Comparison of ENCODE assay signal across 12 mouse cellular contexts in the genomic region with DNA sequence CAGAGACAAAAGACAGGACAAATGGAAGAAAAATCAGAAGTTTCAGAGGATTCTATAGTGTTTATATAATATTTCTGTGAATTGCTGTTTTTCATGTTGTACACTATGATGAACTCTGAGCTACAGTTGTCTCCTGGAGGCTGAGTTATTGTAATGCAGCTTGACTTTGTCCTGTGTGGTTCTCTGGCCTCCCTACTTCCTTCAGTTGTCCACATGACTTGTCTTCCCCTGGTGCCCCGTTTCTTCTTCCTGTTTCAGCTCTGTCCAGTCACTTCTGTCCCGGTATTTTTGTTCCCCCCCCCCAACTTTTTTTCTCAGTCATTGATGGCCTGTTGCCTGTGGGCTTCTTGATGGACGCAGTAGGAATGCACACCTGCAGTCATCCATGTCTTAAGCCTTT.
DNase-seq lines count a peak whose midpoint lies in the region; ATAC-seq and TF ChIP-seq lines count a peak whose summit lies in the region.
"Had no signal": no experiment of that assay in that cellular context is flagged by ENCODE, and none has a peak within 500 bp of the region (broad histone marks: within the 10 kb centered on the region; RNA-seq: fewer than 3 reads in every experiment).

No protein-coding gene starts in this region.

- H3K4me3 ChIP-seq in kidney, postnatal 0 days (replicated peaks; ENCODE audit: low read depth, low read length): no peak overlapping the region
- no peak overlapping the region for H3K4me3 ChIP-seq in stomach, embryonic 15.5 days (replicated peaks)
- H3K4me3 ChIP-seq in stomach, postnatal 0 days (ENCODE audit: low read depth, low read length): no peak overlapping the region
- no peak overlapping the region for H3K4me3 ChIP-seq in liver, embryonic 15.5 days (replicated peaks)
- H3K4me3 ChIP-seq in stomach, embryonic 16.5 days (replicated peaks; ENCODE audit: low read length): no peak overlapping the region
- H3K4me3 ChIP-seq: hindbrain, embryonic 10.5 days had no signal

- H3K36me3 ChIP-seq in kidney, postnatal 0 days (ENCODE audit: insufficient read depth, low read length): no peaks in the 10 kb centered on the region
- H3K36me3 ChIP-seq in stomach, embryonic 15.5 days: no peaks in the 10 kb centered on the region
- H3K36me3 ChIP-seq in stomach, postnatal 0 days (ENCODE audit: control insufficient read depth, insufficient read depth, low read length): no peaks in the 10 kb centered on the region
- no peaks in the 10 kb centered on the region for H3K36me3 ChIP-seq in liver, embryonic 15.5 days (replicated peaks)
- no peaks in the 10 kb centered on the region for H3K36me3 ChIP-seq in stomach, embryonic 16.5 days (ENCODE audit: control insufficient read depth, insufficient read depth, low read length)
- H3K36me3 ChIP-seq: hindbrain, embryonic 10.5 days had no signal

- no peaks in the 10 kb centered on the region for H3K9me3 ChIP-seq in kidney, postnatal 0 days (replicated peaks; ENCODE audit: low read length)
- no peaks in the 10 kb centered on the region for H3K9me3 ChIP-seq in stomach, embryonic 15.5 days
- no peaks in the 10 kb centered on the region for H3K9me3 ChIP-seq in stomach, postnatal 0 days (ENCODE audit: control insufficient read depth, low read length)
- no peaks in the 10 kb centered on the region for H3K9me3 ChIP-seq in liver, embryonic 15.5 days (replicated peaks)
- no peaks in the 10 kb centered on the region for H3K9me3 ChIP-seq in stomach, embryonic 16.5 days (replicated peaks; ENCODE audit: control insufficient read depth, low read length)
- H3K9me3 ChIP-seq: hindbrain, embryonic 10.5 days had no signal

- H3K27ac ChIP-seq in kidney, postnatal 0 days: no peak overlapping the region
- H3K27ac ChIP-seq in stomach, embryonic 15.5 days: peak overlapping the region; percentile 48; the same call in 1 of the 2 replicates
- no peak overlapping the region for H3K27ac ChIP-seq in stomach, postnatal 0 days (replicated peaks)
- peak overlapping the region; percentile 29; the same call in 1 of the 2 replicates for H3K27ac ChIP-seq in liver, embryonic 15.5 days (replicated peaks)
- H3K27ac ChIP-seq in stomach, embryonic 16.5 days (ENCODE audit: low read length): peak overlapping the region; percentile 5; the same call in 1 of the 2 replicates
- H3K27ac ChIP-seq: hindbrain, embryonic 10.5 days had no signal

- TF ChIP-seq CTCF in kidney, postnatal 0 days (IDR thresholded peaks at IDR 0.05; ENCODE audit: low read depth): no peak
- TF ChIP-seq CTCF in stomach, postnatal 0 days (IDR thresholded peaks at IDR 0.05; ENCODE audit: low read depth): no peak

- no peak for ATAC-seq in kidney, postnatal 0 days (replicated peaks; ENCODE audit: low FRiP score, low read depth)
- ATAC-seq in stomach, embryonic 15.5 days (ENCODE audit: insufficient read depth, low FRiP score, low read depth): no peak; the same call in 1 of the 2 replicates
- ATAC-seq in stomach, postnatal 0 days (ENCODE audit: low FRiP score, low TSS enrichment): no peak; the same call in 1 of the 2 replicates
- ATAC-seq in liver, embryonic 15.5 days (ENCODE audit: insufficient read depth): peak; percentile 49; the same call in 1 of the 2 replicates
- ATAC-seq in stomach, embryonic 16.5 days (ENCODE audit: insufficient read depth, low FRiP score): no peak; the same call in 1 of the 2 replicates
- ATAC-seq: intestine, postnatal 0 days had no signal

- no peak for DNase-seq in kidney, postnatal 0 days (ENCODE audit: low spot score)
- no peak for DNase-seq in kidney, adult 11 months
- no peak for DNase-seq in stomach, postnatal 0 days (ENCODE audit: low spot score)
- DNase-seq in right cerebral cortex, postnatal 25 days: no peak
- DNase-seq in cerebellum, postnatal 14 days: no peak
- DNase-seq: cerebellum, adult 18-20 months; left cerebral cortex, postnatal 4 days had no signal

- H3K4me2 ChIP-seq in kidney, postnatal 0 days (ENCODE audit: low read length): 0 out of 2 replicates have a peak overlapping the region, but pooled peaks have one; percentile 8
- H3K4me2 ChIP-seq in stomach, embryonic 15.5 days: no peak overlapping the region
- no peak overlapping the region for H3K4me2 ChIP-seq in stomach, postnatal 0 days (replicated peaks; ENCODE audit: low read depth)
- peak overlapping the region; percentile 29; the same call in 1 of the 2 replicates for H3K4me2 ChIP-seq in liver, embryonic 15.5 days
- no peak overlapping the region for H3K4me2 ChIP-seq in stomach, embryonic 16.5 days (ENCODE audit: low read depth, low read length)

- no peaks in the 10 kb centered on the region for H3K27me3 ChIP-seq in kidney, postnatal 0 days (ENCODE audit: insufficient read depth, low read length)
- H3K27me3 ChIP-seq in stomach, embryonic 15.5 days (replicated peaks): no peaks in the 10 kb centered on the region
- H3K27me3 ChIP-seq in stomach, postnatal 0 days (ENCODE audit: control insufficient read depth, insufficient read depth, low read length): no peaks in the 10 kb centered on the region
- H3K27me3 ChIP-seq in liver, embryonic 15.5 days: no peaks in the 10 kb centered on the region
- H3K27me3 ChIP-seq in stomach, embryonic 16.5 days (ENCODE audit: control insufficient read depth, insufficient read depth, low read length): no peaks in the 10 kb centered on the region

- H3K4me1 ChIP-seq in kidney, postnatal 0 days (replicated peaks; ENCODE audit: insufficient read depth, low read length): no peaks in the 10 kb centered on the region
- H3K4me1 ChIP-seq in stomach, embryonic 15.5 days: no peaks in the 10 kb centered on the region
- no peaks in the 10 kb centered on the region for H3K4me1 ChIP-seq in stomach, postnatal 0 days (replicated peaks; ENCODE audit: control insufficient read depth, insufficient read depth)
- no peaks in the 10 kb centered on the region for H3K4me1 ChIP-seq in liver, embryonic 15.5 days (replicated peaks)
- H3K4me1 ChIP-seq in stomach, embryonic 16.5 days (ENCODE audit: control insufficient read depth, insufficient read depth, low read length): no peaks in the 10 kb centered on the region
- H3K4me1 ChIP-seq: hindbrain, embryonic 10.5 days had no signal

- no peak for TF ChIP-seq EP300 in stomach, postnatal 0 days (optimal IDR thresholded peaks at IDR 0.05)

- H3K9ac ChIP-seq in kidney, postnatal 0 days (ENCODE audit: low read depth, low read length): no peak overlapping the region
- no peak overlapping the region for H3K9ac ChIP-seq in stomach, embryonic 15.5 days
- H3K9ac ChIP-seq in stomach, postnatal 0 days (ENCODE audit: low read length): no peak overlapping the region
- no peak overlapping the region for H3K9ac ChIP-seq in liver, embryonic 15.5 days
- no peak overlapping the region for H3K9ac ChIP-seq in stomach, embryonic 16.5 days (ENCODE audit: low read length)

- 48% methylated on average over 3 of the region's 3 CpGs for WGBS in kidney, postnatal 0 days
- 66% methylated on average over 3 of the region's 3 CpGs for WGBS in stomach, embryonic 15.5 days
- WGBS in stomach, postnatal 0 days: 65% methylated on average over 3 of the region's 3 CpGs
- 23% methylated on average over 3 of the region's 3 CpGs for WGBS in liver, embryonic 15.5 days (ENCODE audit: insufficient replicate concordance)
- WGBS in stomach, embryonic 16.5 days: 66% methylated on average over 3 of the region's 3 CpGs

Comparison
In these comparisons a context has a peak if more than half of its experiments do, and no peak if none do; other contexts are left out.
1. H3K27ac ChIP-seq: peak in stomach, embryonic 15.5 days (single experiment), liver, embryonic 15.5 days (single experiment) and stomach, embryonic 16.5 days (single experiment); none in kidney, postnatal 0 days (single experiment) and stomach, postnatal 0 days (single experiment).
2. H3K4me2 ChIP-seq: peak in kidney, postnatal 0 days (single experiment) and liver, embryonic 15.5 days (single experiment); none in stomach, embryonic 15.5 days (single experiment), stomach, postnatal 0 days (single experiment) and stomach, embryonic 16.5 days (single experiment).